Mouse (Mus musculus): ENCODE results near the gene Gpr180.

DNA sequence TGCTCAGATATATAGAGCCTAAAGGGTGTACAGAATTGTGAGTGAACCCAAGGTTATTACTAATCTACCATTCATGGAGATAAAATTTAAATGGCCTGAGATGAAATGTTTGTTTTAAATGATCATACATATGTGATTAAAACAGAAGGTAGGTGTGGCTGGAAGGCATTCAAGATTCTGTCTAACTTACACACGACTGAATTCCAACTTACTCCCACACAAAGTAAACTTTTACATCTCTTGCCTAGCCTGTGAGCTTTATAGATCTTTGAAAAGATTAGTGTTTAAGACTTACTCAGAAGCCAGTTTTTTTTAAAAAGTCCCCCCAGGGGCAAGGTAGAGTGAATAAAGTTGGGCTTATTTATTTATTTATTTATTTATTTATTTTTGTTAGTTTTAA is 42.3 kb downstream of the Gpr180 start:
- TF ChIP-seq CTCF (IDR thresholded peaks at IDR 0.05; ENCODE audit: borderline replicate concordance, extremely low read depth, insufficient read depth, insufficient read length) (no peak), POLR2A (IDR thresholded peaks at IDR 0.05; ENCODE audit: borderline replicate concordance, extremely low read depth, insufficient read depth, insufficient read length, poor library complexity, severe bottlenecking) (no peak)

Data from brain, embryonic 14.5 days (tissue).